Mouse (Mus musculus): ENCODE measurements around the gene Hivep3. TPM values are rescaled to one million over a fixed set of nuclear protein-coding genes. Genes with fewer than 3 reads are reported as not detected.

Gene Hivep3
- total RNA-seq, 4 experiments from 2014 or later = 8.1 to 28.5 (median 18.5) TPM

GRCm38 (mm10) chr4:119875592-119875991 lies 142.0 kb downstream of the Hivep3 start:
- DNase-seq = no peak

GRCm38 (mm10) chr4:119876535-119877160 lies 143.1 kb downstream of the Hivep3 start:
- no peak for DNase-seq

GRCm38 (mm10) chr4:119878218-119878617 lies 144.6 kb downstream of the Hivep3 start:
- no peak for DNase-seq

DNA sequence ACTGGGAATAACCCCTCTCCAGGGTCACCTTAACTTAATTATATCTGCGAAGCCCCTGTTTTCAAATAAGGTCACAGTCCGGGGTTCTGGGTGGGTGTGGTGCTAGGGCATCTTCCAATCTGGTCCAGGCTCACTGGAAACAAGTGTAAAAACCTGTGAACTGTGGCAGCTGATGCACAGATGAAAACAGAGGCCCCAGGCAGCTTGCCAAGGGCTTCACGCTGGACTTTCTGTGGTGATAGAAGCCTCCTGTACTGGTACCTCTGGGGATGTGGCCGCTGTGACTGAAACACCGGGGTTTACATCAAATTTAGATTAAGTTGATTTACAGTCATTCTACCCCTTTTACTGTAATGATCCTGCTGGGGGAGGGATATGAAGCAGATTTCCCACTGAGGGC lies 146.1 kb downstream of the Hivep3 start:
- no peak for DNase-seq

GRCm38 (mm10) chr4:119880270-119880669 lies 146.7 kb downstream of the Hivep3 start:
- DNase-seq = no peak

DNA sequence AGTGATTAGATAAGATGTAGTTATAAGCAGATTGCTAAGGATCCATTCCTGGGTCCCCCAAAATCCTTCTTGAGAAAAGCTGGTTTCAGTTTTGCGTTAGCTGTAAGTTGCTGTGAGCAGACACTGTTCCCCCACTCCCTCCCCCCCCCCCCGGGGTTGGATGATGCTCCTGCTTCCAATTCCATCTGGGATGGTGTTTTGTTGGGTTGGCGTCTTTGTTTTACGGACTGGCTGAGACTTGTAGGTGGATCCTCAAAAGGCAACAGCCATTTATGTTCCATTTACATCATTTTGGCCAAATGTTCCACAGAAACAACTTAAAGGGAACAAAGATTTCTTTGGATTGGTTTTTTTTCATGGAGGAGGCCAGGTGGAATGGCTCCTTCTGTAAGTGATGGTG lies 147.7 kb downstream of the Hivep3 start:
- no peak for DNase-seq

DNA sequence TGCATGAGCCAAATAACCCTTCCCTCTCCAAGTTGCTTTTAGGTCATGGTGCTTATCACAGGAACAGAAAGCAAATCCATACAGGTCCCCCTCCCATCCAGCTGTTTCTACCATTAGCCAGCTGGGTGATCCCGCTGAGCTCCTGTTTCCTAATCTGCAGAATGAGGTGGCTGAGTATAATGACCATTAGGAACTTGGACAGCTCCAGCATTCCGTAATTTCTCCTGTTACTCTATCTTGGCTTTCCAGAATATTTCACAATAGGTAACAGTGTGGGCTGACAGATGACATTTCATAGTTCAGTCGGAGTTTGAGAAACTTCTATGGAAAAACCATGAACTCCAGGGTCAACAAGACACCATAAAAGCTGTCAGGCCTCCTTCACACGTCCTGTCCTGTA lies 148.8 kb downstream of the Hivep3 start:
- no peak for DNase-seq

GRCm38 (mm10) chr4:119882814-119883213 lies 149.2 kb downstream of the Hivep3 start:
- no peak for DNase-seq

- DNase-seq = no peak
Measured at GRCm38 (mm10) chr4:119886621-119887020, 153.0 kb downstream of the Hivep3 start.

GRCm38 (mm10) chr4:119887523-119888177 lies 154.1 kb downstream of the Hivep3 start:
- no peak for DNase-seq

GRCm38 (mm10) chr4:119889760-119890159 lies 156.2 kb downstream of the Hivep3 start:
- DNase-seq = no peak

DNA sequence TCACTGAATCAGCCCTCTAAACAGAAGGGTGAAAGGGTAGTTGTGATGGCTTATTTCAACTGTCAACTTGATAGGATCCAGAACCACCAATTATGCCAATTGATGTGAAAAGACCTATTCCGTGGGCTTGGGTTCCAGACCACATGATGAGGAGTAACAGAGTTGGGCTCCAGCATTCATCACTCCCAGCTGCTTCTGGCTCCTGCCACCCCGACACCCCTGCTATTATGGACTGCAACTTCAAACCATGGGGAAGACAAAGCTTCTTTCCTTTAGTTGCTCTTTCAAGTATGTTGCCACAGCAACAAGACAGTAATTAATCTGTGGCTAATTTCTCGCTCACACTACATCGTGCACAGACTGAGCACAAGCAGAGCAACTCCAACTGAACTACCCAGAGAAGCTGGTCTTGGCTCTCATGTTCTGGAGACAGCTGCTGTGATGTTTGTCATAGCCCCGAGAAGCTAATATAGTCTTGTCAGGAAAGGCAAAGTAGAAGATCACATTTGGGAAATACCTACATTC lies 159.7 kb downstream of the Hivep3 start:
- DNase-seq = no peak

DNA sequence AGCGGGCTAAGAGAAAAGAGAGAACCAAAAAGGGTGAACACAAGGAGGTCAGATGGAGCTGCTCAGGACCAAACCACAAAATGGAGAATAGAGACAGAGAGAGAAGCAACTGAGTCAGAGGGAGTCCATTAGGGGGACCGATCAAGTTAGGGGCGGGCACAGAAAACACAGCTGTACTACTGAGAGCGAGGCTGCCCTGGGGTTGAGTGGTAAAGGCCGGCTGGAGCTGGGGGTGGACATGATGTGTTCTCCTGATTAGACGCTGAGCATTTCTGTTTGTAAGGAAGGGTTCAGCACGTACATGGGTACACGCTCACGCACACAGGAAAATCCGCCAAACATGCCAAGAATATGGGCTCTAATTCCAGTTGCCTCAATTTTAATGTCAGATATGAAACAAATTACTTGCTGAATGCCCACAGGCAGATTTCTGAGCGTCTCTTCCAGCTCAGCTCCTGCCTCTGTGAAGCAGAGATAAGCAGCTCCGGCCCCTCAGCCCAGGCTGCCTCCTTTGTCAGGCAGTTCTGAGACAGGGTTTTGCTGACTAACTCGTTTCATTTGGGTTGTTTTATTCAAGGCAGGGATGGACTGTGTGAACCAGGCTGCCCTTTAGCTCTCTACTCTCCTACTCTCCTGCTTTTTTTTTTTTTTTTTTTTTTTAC lies 161.3 kb downstream of the Hivep3 start:
- DNase-seq = no peak

DNA sequence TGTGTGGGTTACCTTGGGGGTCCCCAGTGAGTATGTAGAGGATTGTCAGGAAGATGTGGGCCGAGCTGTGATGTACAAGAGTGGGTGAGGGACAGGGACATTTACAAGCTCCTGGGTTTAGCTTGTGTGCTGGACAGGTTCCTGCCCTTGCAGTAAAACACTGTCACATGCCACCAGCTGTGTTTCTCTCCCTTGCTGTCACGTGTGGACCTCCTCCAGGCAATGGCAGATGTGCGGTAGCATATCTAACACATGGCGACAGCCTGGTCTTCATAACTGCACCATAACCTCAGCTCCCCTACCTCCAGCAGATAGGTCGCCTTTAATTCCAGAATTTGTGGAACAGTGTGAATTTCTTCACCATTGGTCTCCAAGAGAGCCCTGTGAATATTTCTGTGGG lies 161.9 kb downstream of the Hivep3 start:
- DNase-seq = no peak

GRCm38 (mm10) chr4:119896572-119896971 lies 163.0 kb downstream of the Hivep3 start:
- DNase-seq = no peak

DNA sequence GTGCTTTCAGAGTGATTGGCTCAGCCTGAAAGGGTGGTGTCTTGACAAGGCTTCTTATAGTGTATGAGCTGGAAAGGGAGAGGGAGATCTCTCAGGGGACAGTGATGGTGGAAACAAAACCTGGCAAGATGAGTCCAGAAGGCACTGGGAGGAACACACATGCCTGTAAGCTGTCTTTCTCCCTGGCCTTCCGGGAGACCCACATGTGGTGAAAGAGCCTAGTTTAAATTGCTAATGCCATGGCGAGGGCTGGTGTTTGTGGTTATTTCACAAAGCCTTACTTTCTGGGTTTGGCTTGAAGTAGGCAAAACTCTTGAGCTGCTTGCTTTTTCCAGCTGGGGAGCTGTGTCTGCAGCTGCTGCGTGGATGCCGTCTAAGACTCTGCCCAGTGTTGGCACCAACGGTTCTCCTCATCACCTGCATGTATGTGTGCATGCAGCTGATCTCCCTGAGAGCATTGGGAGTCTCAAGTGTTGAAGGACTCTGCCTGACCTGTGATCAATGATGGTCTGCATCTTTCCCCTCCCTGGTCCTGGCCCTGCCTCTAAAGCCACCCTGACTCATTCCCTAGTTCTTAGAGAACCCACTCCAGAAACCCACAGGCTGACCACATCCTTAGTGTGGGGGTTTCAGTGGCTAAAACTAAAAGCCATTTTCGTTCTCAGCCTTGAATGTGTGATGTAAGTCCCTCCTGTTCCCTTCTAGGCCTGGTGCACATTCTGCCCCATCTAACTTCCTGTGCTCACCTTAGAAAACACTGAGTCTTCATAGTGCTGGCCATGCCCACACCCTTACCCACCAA lies 163.7 kb downstream of the Hivep3 start:
- DNase-seq = no peak

DNA sequence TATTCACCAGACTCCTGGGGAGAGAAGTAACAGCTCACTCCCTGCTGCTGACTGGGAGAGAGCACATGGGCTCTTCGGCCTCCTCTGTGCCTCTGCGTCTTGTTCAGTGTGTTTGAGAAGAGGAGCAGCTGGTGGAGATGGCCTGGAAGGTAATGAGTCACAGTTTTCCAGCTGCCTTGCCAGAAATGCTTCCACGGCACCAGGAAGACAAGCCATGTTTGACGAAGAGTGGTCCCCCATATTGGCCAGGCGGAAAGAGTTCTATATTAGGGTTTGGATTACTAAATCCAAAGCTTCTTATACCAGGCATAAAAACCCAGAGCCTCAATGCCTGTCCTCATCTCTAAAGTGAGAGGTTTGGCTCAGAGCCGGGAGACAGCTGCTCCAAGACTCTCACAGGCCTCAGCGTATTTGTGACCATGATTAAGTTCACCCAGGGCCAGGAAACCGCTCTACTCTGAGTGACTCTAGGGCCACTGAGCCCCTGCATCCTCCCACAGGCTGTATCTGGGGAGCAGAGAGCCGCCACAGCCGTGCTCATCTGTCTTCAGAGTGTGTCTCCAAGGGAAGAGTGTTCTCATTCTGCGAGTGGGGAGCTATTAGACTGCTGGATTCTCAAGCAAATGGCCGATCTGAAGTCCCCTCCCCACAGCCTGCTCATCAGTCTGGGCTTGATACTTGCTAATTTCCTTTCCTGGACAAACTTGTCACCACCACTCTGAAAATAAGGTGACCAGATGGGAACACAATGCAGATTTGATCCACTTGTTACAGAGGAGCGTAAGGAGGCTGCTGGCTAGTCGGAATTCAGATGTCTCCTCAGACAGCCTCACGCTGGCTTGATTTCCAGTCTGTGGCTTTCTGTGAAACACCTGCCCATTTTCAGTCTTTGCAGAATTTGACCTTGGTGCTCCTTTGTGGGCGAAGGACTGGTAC lies 168.2 kb downstream of the Hivep3 start:
- DNase-seq = no peak

- no peak for DNase-seq
Measured at GRCm38 (mm10) chr4:119903328-119903727, 169.7 kb downstream of the Hivep3 start.

DNA sequence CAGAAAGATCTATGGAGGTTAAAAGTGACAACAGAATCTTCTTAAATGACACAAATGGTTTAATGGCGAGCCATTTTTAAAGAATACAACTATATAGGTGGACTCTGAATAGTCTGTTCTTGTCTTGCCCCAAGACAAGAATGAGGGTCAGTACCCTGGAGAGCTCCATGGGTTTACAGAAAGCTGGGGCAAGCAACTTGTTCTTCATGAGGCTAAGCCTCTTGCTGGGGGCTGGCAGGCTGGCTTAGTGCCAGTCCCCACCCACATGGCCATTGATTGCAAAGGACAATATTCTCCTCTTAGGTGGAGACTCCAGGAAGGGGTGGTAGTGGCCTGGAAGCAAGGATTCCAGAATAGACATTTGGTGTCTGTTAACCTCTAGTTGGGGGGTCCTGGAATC lies 170.2 kb downstream of the Hivep3 start:
- no peak for DNase-seq

DNA sequence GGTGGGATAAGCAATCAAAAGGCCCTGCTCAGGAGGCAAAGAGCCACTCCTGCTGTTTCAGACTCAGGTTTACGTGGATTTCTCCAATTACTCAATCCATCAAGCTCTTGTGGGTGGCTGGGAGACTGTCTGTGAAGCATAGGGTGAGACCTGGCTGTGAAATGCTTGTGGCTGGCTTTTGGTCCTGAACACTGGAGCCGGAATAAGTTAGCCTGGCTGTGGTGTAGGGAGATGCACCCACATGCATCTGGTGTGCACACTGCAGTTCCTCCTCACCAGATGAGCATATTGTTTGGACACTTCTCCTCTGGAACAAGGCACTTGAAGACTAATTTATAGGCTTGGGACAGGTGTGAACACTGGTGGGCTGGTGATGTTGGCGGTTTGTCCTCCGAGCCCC lies 170.7 kb downstream of the Hivep3 start:
- DNase-seq = no peak

DNA sequence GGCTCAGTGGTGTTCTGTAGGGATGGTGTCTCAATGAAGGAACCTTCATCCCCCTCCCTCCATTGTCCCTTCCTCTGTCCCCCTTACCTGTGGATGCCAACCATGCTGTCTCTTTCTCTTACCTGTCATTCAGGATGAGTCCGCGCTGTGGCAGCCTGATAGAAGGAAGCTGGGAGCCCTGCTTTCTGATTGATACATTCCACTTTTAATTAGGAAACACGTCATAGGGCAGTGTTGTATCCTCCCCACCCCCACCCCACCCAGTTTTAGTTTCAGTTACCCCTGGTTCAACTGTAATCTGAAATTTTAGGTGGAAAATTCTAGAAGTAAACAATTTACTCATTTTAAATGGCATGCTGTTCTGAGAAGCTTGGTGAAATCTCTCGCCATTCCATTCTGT lies 173.5 kb downstream of the Hivep3 start:
- DNase-seq = no peak

Measured in adrenal gland, adult 8-10 months (tissue).